ENCODE assay signal across 5 mouse cellular contexts in genomic region chr9:21518690-21519089, GRCm38 (mm10). TPM values are rescaled to one million over a fixed set of nuclear protein-coding genes. Genes with fewer than 3 reads are reported as not detected.
DNase-seq lines count a peak whose midpoint lies in the region; ATAC-seq and TF ChIP-seq lines count a peak whose summit lies in the region.
"Not testable (repeated sequence)": the region's sequence is repeated elsewhere in the genome, so short reads cannot be mapped to it uniquely, and the experiment has no call there.

No protein-coding gene starts in this region.

- H3K9ac ChIP-seq in MEL (ENCODE audit: control insufficient read depth, low read depth, low read length, poor library complexity, severe bottlenecking); liver, postnatal 0 days (replicated peaks): not testable (repeated sequence)

- peak in 2 of 3 experiments; percentile 45 to 52; a peak in 4 of 6 replicates for TF ChIP-seq CTCF in MEL (IDR thresholded peaks at IDR 0.05 in 2 of 3, conservative IDR thresholded peaks at IDR 0.05 in 1 of 3; ENCODE audit: control insufficient read depth in 1 of 3, insufficient read depth in 1 of 3, low read depth in 2 of 3, low read length in 3 of 3, poor library complexity in 1 of 3, severe bottlenecking in 1 of 3)
- TF ChIP-seq CTCF in layer of hippocampus, adult 2 months (conservative IDR thresholded peaks at IDR 0.05) = peak; percentile 14; the same call in 1 of the 2 replicates
- TF ChIP-seq CTCF in liver, postnatal 0 days (IDR thresholded peaks at IDR 0.05; ENCODE audit: low read depth) = 0 out of 2 replicates have a peak, but pooled peaks have one; percentile 5

- ATAC-seq in liver, postnatal 0 days = not testable (repeated sequence)

- H3K27ac ChIP-seq in MEL (ENCODE audit: control insufficient read depth, low read depth, low read length); layer of hippocampus, adult 2 months; liver, postnatal 0 days (ENCODE audit: low read depth): not testable (repeated sequence)

- not testable (repeated sequence) for TF ChIP-seq POLR2A in MEL (IDR thresholded peaks at IDR 0.05; ENCODE audit: control insufficient read depth in 1 of 2, insufficient read depth in 1 of 2, low read depth in 1 of 2, low read length in 2 of 2, poor library complexity in 1 of 2)

- DNase-seq in ES-CJ7 (ENCODE audit: low read depth, low spot score) (peak; percentile 60), MEL (ENCODE audit: low read depth, low spot score) (peak; percentile 68), ZHBTc4 (ENCODE audit: low read depth, low spot score) (peak; percentile 52)
- not testable (repeated sequence) for DNase-seq in layer of hippocampus, adult 2 months (ENCODE audit: low spot score in 2 of 2); liver, postnatal 0 days

- not testable (repeated sequence) for TF ChIP-seq EP300 in MEL (IDR thresholded peaks at IDR 0.05; ENCODE audit: low read depth in 1 of 2, low read length in 2 of 2); liver, postnatal 0 days (IDR thresholded peaks at IDR 0.05; ENCODE audit: low read depth)

- WGBS in liver, postnatal 0 days (ENCODE audit: insufficient replicate concordance) = 72% methylated on average over 6 of the region's 6 CpGs

- peak; percentile 53 for TF ChIP-seq RAD21 in MEL (IDR thresholded peaks at IDR 0.05; ENCODE audit: low read depth, low read length)

- not testable (repeated sequence) for H3K4me3 ChIP-seq in MEL (ENCODE audit: control insufficient read depth in 1 of 2, insufficient read depth in 1 of 2, low read depth in 2 of 2, low read length in 2 of 2); layer of hippocampus, adult 2 months; liver, postnatal 0 days (ENCODE audit: low read depth, low read length)

- not testable (repeated sequence) for H3K4me2 ChIP-seq in liver, postnatal 0 days (ENCODE audit: low read depth, low read length)

- H3K4me1 ChIP-seq in MEL (ENCODE audit: control insufficient read depth in 1 of 2, insufficient read depth in 2 of 2, low read length in 2 of 2); liver, postnatal 0 days (ENCODE audit: insufficient read depth): not testable (repeated sequence)

- H3K36me3 ChIP-seq in MEL (ENCODE audit: control insufficient read depth in 1 of 2, insufficient read depth in 2 of 2, low read length in 2 of 2); liver, postnatal 0 days (replicated peaks; ENCODE audit: insufficient read depth, low read length): not testable (repeated sequence)

- H3K27me3 ChIP-seq in MEL (ENCODE audit: control insufficient read depth in 1 of 2, insufficient read depth in 2 of 2, low read length in 2 of 2); liver, postnatal 0 days (ENCODE audit: insufficient read depth, low read length): not testable (repeated sequence)

- not testable (repeated sequence) for H3K9me3 ChIP-seq in MEL (replicated peaks; ENCODE audit: insufficient read depth, low read length); liver, postnatal 0 days (ENCODE audit: low read length)

- H3K79me2 ChIP-seq in MEL (ENCODE audit: control insufficient read depth, insufficient read depth, low read length, poor library complexity) = not testable (repeated sequence)

TF ChIP-seq in MEL, 35 proteins besides CTCF, POLR2A, EP300 and RAD21:
- TF ChIP-seq ZC3H11A (IDR thresholded peaks at IDR 0.05; ENCODE audit: low read depth, low read length) (0 out of 2 replicates have a peak, but pooled peaks have one; percentile 27), ZNF384 (IDR thresholded peaks at IDR 0.05; ENCODE audit: low read depth, low read length) (peak; percentile 95), SMC3 (IDR thresholded peaks at IDR 0.05; ENCODE audit: low read depth, low read length) (peak; percentile 51)
TF ChIP-seq in MEL: peak in this region for 3; not testable (repeated sequence) for 32.

RNA-seq across cellular contexts. Expression of gene AB124611, which starts 7.3 kb away (rescaled TPM):
- total RNA-seq in MEL (2012; rRNA removed) = 37.2 and 55.2 TPM in 2 replicates
- 10 to 100 TPM in 1 of 2 experiments, not detected in 1; 58.7 TPM for polyA plus RNA-seq in MEL (2012; ENCODE audit: insufficient read depth in 1 of 2, insufficient read length in 2 of 2, low read depth in 1 of 2, low replicate concordance in 2 of 2, missing spikeins in 1 of 2)
- under 1 TPM; 0.27 to 0.44 TPM for total RNA-seq in layer of hippocampus, adult 2 months (2021)
- polyA plus RNA-seq in liver, postnatal 0 days (2015; fragmentation: Nextera tagmentation; extraction: Ambion mirVana) = 13.6 and 14.2 TPM in 2 replicates

RNA-seq across cellular contexts. Expression of gene Tmed1, which starts 8.6 kb away (rescaled TPM):
- 128 and 146 TPM in 2 replicates for total RNA-seq in MEL (2012; rRNA removed)
- polyA plus RNA-seq in MEL (2012; ENCODE audit: insufficient read depth in 1 of 2, insufficient read length in 2 of 2, low read depth in 1 of 2, low replicate concordance in 2 of 2, missing spikeins in 1 of 2) = 10 to 100 TPM in 1 of 2 experiments, not detected in 1; 89.4 TPM
- 10 to 100 TPM; 13.5 to 15.5 TPM for total RNA-seq in layer of hippocampus, adult 2 months (2021)
- 34.6 and 38.0 TPM in 2 replicates for polyA plus RNA-seq in liver, postnatal 0 days (2015; fragmentation: Nextera tagmentation; extraction: Ambion mirVana)

RNA-seq across cellular contexts. Expression of gene Carm1, which starts 28.0 kb away (rescaled TPM):
- total RNA-seq in MEL (2012; rRNA removed) = 121 and 131 TPM in 2 replicates
- 100 to 1,000 TPM; 121 to 423 TPM for polyA plus RNA-seq in MEL (2012; ENCODE audit: insufficient read depth in 1 of 2, insufficient read length in 2 of 2, low read depth in 1 of 2, low replicate concordance in 2 of 2, missing spikeins in 1 of 2)
- total RNA-seq in layer of hippocampus, adult 2 months (2021) = 10 to 100 TPM; 75.9 to 85.6 TPM
- 8.6 TPM in 2 replicates for polyA plus RNA-seq in liver, postnatal 0 days (2015; fragmentation: Nextera tagmentation; extraction: Ambion mirVana)

Comparison
In these comparisons a context has a peak if more than half of its experiments do, and no peak if none do; other contexts are left out.
1. RNA of gene AB124611, which starts 7.3 kb away (total RNA-seq): 37.2 to 55.2 TPM in MEL; 0.27 to 0.44 TPM in layer of hippocampus, adult 2 months; every median in the first group is over 10 times any median in the second.
2. Peak in every context shown above with its lines, with median percentiles within 50 percentile points of each other: CTCF ChIP-seq.